Mouse (Mus musculus) liver, embryonic 11.5 days (tissue): ENCODE measurements around the gene Hoxa7. TPM values are rescaled to one million over a fixed set of nuclear protein-coding genes. Genes with fewer than 3 reads are reported as not detected.

Source experiments
- ATAC-seq: fragments of 200-750 bp; cut with Nextera tagmentation; replicated peaks from 2 replicates; pipeline ENCODE4 v1.8.0; 2017; ENCODE audit warnings: moderate number of reproducible peaks, mild to moderate bottlenecking, moderate TSS enrichment, moderate library complexity; ENCODE audit not compliant: low FRiP score
- DNase-seq: peaks from one replicate; pipeline ENCODE4 v3.0.0-alpha.2; 2017; ENCODE audit warnings: low spot score
- H3K27ac ChIP-seq: fragments of 300-500 bp; sonication (generic); 2 replicates; pipeline ENCODE4 v1.5.1; 2014; ENCODE audit warnings: mild to moderate bottlenecking, low read depth, low read length, control low read depth
- H3K27me3 ChIP-seq: fragments of 300-500 bp; sonication (generic); replicated peaks from 2 replicates; pipeline ENCODE4 v1.6.1; 2014; ENCODE audit warnings: low read length, mixed read lengths; ENCODE audit not compliant: control insufficient read depth, insufficient read depth
- H3K36me3 ChIP-seq: fragments of 300-500 bp; sonication (generic); 2 replicates; pipeline ENCODE4 v1.6.1; 2014; ENCODE audit warnings: mild to moderate bottlenecking, low read length, moderate library complexity, mixed read lengths; ENCODE audit not compliant: control insufficient read depth, insufficient read depth
- H3K4me1 ChIP-seq: fragments of 300-500 bp; sonication (generic); replicated peaks from 2 replicates; pipeline ENCODE4 v1.6.1; 2014; ENCODE audit warnings: low read length, mixed read lengths; ENCODE audit not compliant: control insufficient read depth, insufficient read depth
- H3K4me2 ChIP-seq: fragments of 300-500 bp; sonication (generic); 2 replicates; pipeline ENCODE4 v1.6.1; 2014; ENCODE audit warnings: mild to moderate bottlenecking, control low read depth, moderate library complexity
- H3K4me3 ChIP-seq: fragments of 300-500 bp; sonication (generic); 2 replicates; pipeline ENCODE4 v1.5.1; 2014; ENCODE audit warnings: low read depth, low read length, control low read depth
- H3K9ac ChIP-seq: fragments of 300-500 bp; sonication (generic); 2 replicates; pipeline ENCODE4 v1.6.1; 2014; ENCODE audit warnings: low read depth, low read length, control low read depth
- H3K9me3 ChIP-seq: fragments of 300-500 bp; sonication (generic); 2 replicates; pipeline ENCODE4 v1.6.1; 2016; ENCODE audit warnings: low read length, inconsistent platforms, mixed read lengths; ENCODE audit not compliant: control insufficient read depth
- WGBS: fragments of 180-500 bp; shearing (Covaris S2); extraction: QIAGEN DNeasy Blood & Tissue Kit; methylation state at CpG from one replicate; pipeline ENCODE4 v1.1.7; 2014; 5-methylcytosine and 5-hydroxymethylcytosine counted together
- polyA plus RNA-seq: library from polyadenylated mRNA; unstranded; fragments of >200 nt; fragmentation: Nextera tagmentation; extraction: Ambion mirVana; gene quantifications from 2 replicates; pipeline ENCODE4 v1.2.1, GENCODE M21; 2014

Gene Hoxa7
- polyA plus RNA-seq, 1 experiment from 2014 or later, result 2.7 TPM

GRCm38 (mm10) chr6:52201269-52201668 is 20.4 kb downstream of the Hoxa7 start:
- H3K4me1 ChIP-seq, result peaks cover 2% of the 10 kb centered on the region; the same call in 1 of the 2 replicates
- DNase-seq, result no peak
- H3K4me3 ChIP-seq, result no peak overlapping the region

GRCm38 (mm10) chr6:52200751-52201250 is 20.9 kb downstream of the Hoxa7 start:
- Histone ChIP-seq H3K9ac (peak overlapping the region; percentile 1; the same call in 1 of the 2 replicates), H3K4me1 (0 out of 2 replicates have a peak, but pooled peaks cover 3% of the 10 kb centered on the region), H3K27ac (no peak overlapping the region), H3K4me3 (no peak overlapping the region), H3K27me3 (peaks cover 100% of the 10 kb centered on the region), H3K9me3 (no peaks in the 10 kb centered on the region), H3K4me2 (peak overlapping the region; percentile 42), H3K36me3 (no peaks in the 10 kb centered on the region)
- 26% methylated on average over 10 of the region's 10 CpGs for WGBS
- no peak for DNase-seq
- no peak for ATAC-seq

More at GRCm38 (mm10) chr6:52201269-52201668, 20.4 kb downstream of the Hoxa7 start:
- H3K36me3 ChIP-seq, result no peaks in the 10 kb centered on the region
- ATAC-seq, result no peak
- H3K27me3 ChIP-seq, result peaks cover 100% of the 10 kb centered on the region
- H3K27ac ChIP-seq, result no peak overlapping the region
- H3K9ac ChIP-seq, result no peak overlapping the region; the same call in 1 of the 2 replicates
- WGBS, result 36% methylated on average over 1 of the region's 1 CpGs
- H3K4me2 ChIP-seq, result peak overlapping the region; percentile 35
- H3K9me3 ChIP-seq, result no peaks in the 10 kb centered on the region

- DNase-seq, result no peak
- H3K4me1 ChIP-seq, result 0 out of 2 replicates have a peak, but pooled peaks cover 3% of the 10 kb centered on the region
- peak overlapping the region; percentile 42; the same call in 1 of the 2 replicates for H3K4me2 ChIP-seq
- WGBS, result 13% methylated on average over 30 of the region's 30 CpGs
- H3K9me3 ChIP-seq, result no peaks in the 10 kb centered on the region
- H3K36me3 ChIP-seq, result no peaks in the 10 kb centered on the region
- H3K4me3 ChIP-seq, result no peak overlapping the region
- H3K9ac ChIP-seq, result peak overlapping the region; percentile 1; the same call in 1 of the 2 replicates
- ATAC-seq, result no peak
- peaks cover 100% of the 10 kb centered on the region for H3K27me3 ChIP-seq
- no peak overlapping the region for H3K27ac ChIP-seq
Observed at GRCm38 (mm10) chr6:52200073-52200750, 21.4 kb downstream of the Hoxa7 start.

GRCm38 (mm10) chr6:52197271-52197670 is 24.4 kb downstream of the Hoxa7 start:
- H3K4me2 ChIP-seq, result peak overlapping the region; percentile 15; the same call in 1 of the 2 replicates
- no peak overlapping the region for H3K4me3 ChIP-seq
- ATAC-seq (no peak), DNase-seq (no peak)
- H3K27ac ChIP-seq, result peak overlapping the region; percentile 34; the same call in 1 of the 2 replicates
- H3K9ac ChIP-seq, result no peak overlapping the region; the same call in 1 of the 2 replicates
- peaks cover 99% of the 10 kb centered on the region for H3K27me3 ChIP-seq
- H3K36me3 ChIP-seq, result no peaks in the 10 kb centered on the region
- H3K9me3 ChIP-seq, result no peaks in the 10 kb centered on the region
- H3K4me1 ChIP-seq, result peaks cover 7% of the 10 kb centered on the region; the same call in 1 of the 2 replicates
- 6% methylated on average over 10 of the region's 10 CpGs for WGBS

GRCm38 (mm10) chr6:52196811-52197210 is 24.8 kb downstream of the Hoxa7 start:
- WGBS, result 10% methylated on average over 9 of the region's 9 CpGs
- peaks cover 99% of the 10 kb centered on the region for H3K27me3 ChIP-seq
- H3K27ac ChIP-seq, result peak overlapping the region; percentile 34; the same call in 1 of the 2 replicates
- ATAC-seq (no peak), DNase-seq (no peak)
- H3K4me3 ChIP-seq, result no peak overlapping the region
- peak overlapping the region; percentile 15; the same call in 1 of the 2 replicates for H3K4me2 ChIP-seq
- no peaks in the 10 kb centered on the region for H3K9me3 ChIP-seq
- peaks cover 12% of the 10 kb centered on the region; the same call in 1 of the 2 replicates for H3K4me1 ChIP-seq
- H3K36me3 ChIP-seq, result no peaks in the 10 kb centered on the region
- H3K9ac ChIP-seq, result no peak overlapping the region

- H3K4me3 ChIP-seq, result no peak overlapping the region; the same call in 1 of the 2 replicates
- no peaks in the 10 kb centered on the region for H3K9me3 ChIP-seq
- no peak for DNase-seq
- 10% methylated on average over 10 of the region's 10 CpGs for WGBS
- ATAC-seq, result no peak
- peak overlapping the region; percentile 16; the same call in 1 of the 2 replicates for H3K27ac ChIP-seq
- H3K36me3 ChIP-seq, result no peaks in the 10 kb centered on the region
- peaks cover 15% of the 10 kb centered on the region; the same call in 1 of the 2 replicates for H3K4me1 ChIP-seq
- peaks cover 99% of the 10 kb centered on the region for H3K27me3 ChIP-seq
- no peak overlapping the region for H3K9ac ChIP-seq
- H3K4me2 ChIP-seq, result no peak overlapping the region
Observed at GRCm38 (mm10) chr6:52194690-52195089, 27.0 kb downstream of the Hoxa7 start.

- 2% methylated on average over 32 of the region's 55 CpGs for WGBS
- Histone ChIP-seq H3K4me1 (peaks cover 15% of the 10 kb centered on the region; the same call in 1 of the 2 replicates), H3K36me3 (no peaks in the 10 kb centered on the region), H3K27me3 (peaks cover 99% of the 10 kb centered on the region), H3K27ac (peak overlapping the region; percentile 63), H3K4me2 (peak overlapping the region; percentile 78), H3K9me3 (no peaks in the 10 kb centered on the region), H3K4me3 (peak overlapping the region; percentile 48), H3K9ac (peak overlapping the region; percentile 35)
- ATAC-seq (peak; percentile 54), DNase-seq (peak; percentile 80)
Observed at GRCm38 (mm10) chr6:52191860-52192550, 29.6 kb downstream of the Hoxa7 start.

GRCm38 (mm10) chr6:52190906-52191810 is 30.5 kb downstream of the Hoxa7 start, which contains the start of gene Hoxa4:
Hoxa4 (minus strand) TSS chr6:52191753.
- Histone ChIP-seq H3K27me3 (peaks cover 98% of the 10 kb centered on the region), H3K4me3 (peak within 1 kb of the TSS; percentile 48), H3K27ac (peak within 1 kb of the TSS; percentile 70), H3K9ac (peak within 1 kb of the TSS; percentile 58), H3K36me3 (no peaks in the 10 kb centered on the region), H3K4me2 (peak within 1 kb of the TSS; percentile 78), H3K4me1 (peaks cover 12% of the 10 kb centered on the region; the same call in 1 of the 2 replicates), H3K9me3 (no peaks in the 10 kb centered on the region)
- 2% methylated on average over 73 of the region's 102 CpGs for WGBS
- DNase-seq, result no peak
- no peak for ATAC-seq
